Mouse (Mus musculus) CH12.LX (cell line): ENCODE results near the gene Gm20388. TPM values are rescaled to one million over a fixed set of nuclear protein-coding genes. Genes with fewer than 3 reads are reported as not detected.

ENCODE experiments used
- DNase-seq: peaks from one replicate; pipeline ENCODE4 v3.0.0-alpha.2; 2013; ENCODE audit errors: extremely low read depth
- H3K27ac ChIP-seq: 2 replicates; pipeline ENCODE4 v1.5.1; 2012; ENCODE audit warnings: low read depth, mild to moderate bottlenecking, control low read depth, moderate library complexity; ENCODE audit not compliant: insufficient read depth
- H3K27me3 ChIP-seq: replicated peaks from 2 replicates; pipeline ENCODE3; 2012; ENCODE audit warnings: inconsistent platforms
- H3K36me3 ChIP-seq, 2 experiments: replicated peaks in 1 of 2; 2 replicates each; pipeline versions ENCODE3 to v1.6.1; 2012; ENCODE audit warnings: inconsistent platforms in 1 of 2, low read length in 1 of 2, mild to moderate bottlenecking in 1 of 2, mixed read lengths in 1 of 2, moderate library complexity in 1 of 2; ENCODE audit not compliant: control insufficient read depth in 1 of 2, insufficient read depth in 1 of 2
- H3K4me1 ChIP-seq, 2 experiments: 2 replicates each; pipeline ENCODE4 v1.6.1; 2012; ENCODE audit warnings: inconsistent platforms in 1 of 2, moderate library complexity in 1 of 2; ENCODE audit not compliant: insufficient read depth in 2 of 2, control insufficient read depth in 1 of 2
- H3K4me2 ChIP-seq: 2 replicates; pipeline ENCODE4 v1.6.1; 2012; ENCODE audit warnings: low read depth, mild to moderate bottlenecking, control low read depth; ENCODE audit not compliant: poor library complexity, insufficient read depth, severe bottlenecking
- H3K4me3 ChIP-seq, 3 experiments: fragments of 150-350 bp in 1 of 3; sonication (generic) in 1 of 3; replicated peaks in 1 of 3; 2 replicates each; pipeline versions ENCODE3 to v1.5.1; 2011 to 2012; ENCODE audit warnings: low read depth in 2 of 3, low read length in 2 of 3, mild to moderate bottlenecking in 2 of 3, moderate library complexity in 2 of 3, control low read depth in 1 of 3, improper control_type of control experiment in 1 of 3, inconsistent platforms in 1 of 3, mixed read lengths in 1 of 3; ENCODE audit not compliant: poor library complexity in 1 of 3
- H3K79me2 ChIP-seq: replicated peaks from 2 replicates; pipeline ENCODE4 v1.6.1; 2012; ENCODE audit warnings: mild to moderate bottlenecking, moderate library complexity; ENCODE audit not compliant: control insufficient read depth, poor library complexity, insufficient read depth, severe bottlenecking; ENCODE audit errors: extremely low read depth
- H3K9ac ChIP-seq: 2 replicates; pipeline ENCODE4 v1.6.1; 2012; ENCODE audit warnings: low read depth, mild to moderate bottlenecking, control low read depth, moderate library complexity; ENCODE audit not compliant: insufficient read depth
- H3K9me3 ChIP-seq: replicated peaks from 2 replicates; pipeline ENCODE3; 2012; ENCODE audit warnings: low read length, inconsistent platforms, mixed read lengths
- CHD2 ChIP-seq: IDR thresholded peaks from 2 replicates; pipeline ENCODE4 v1.6.1; 2011; ENCODE audit warnings: low read length, improper control_type of control experiment
- CTCF ChIP-seq, 2 experiments: IDR thresholded peaks in 1 of 2; conservative IDR thresholded peaks in 1 of 2; 2 replicates each; pipeline ENCODE4 v1.5.1; 2011 to 2012; ENCODE audit warnings: low read depth in 2 of 2, low read length in 2 of 2, improper control_type of control experiment in 1 of 2, inconsistent platforms in 1 of 2, mild to moderate bottlenecking in 1 of 2, moderate library complexity in 1 of 2
- E2F4 ChIP-seq: IDR thresholded peaks from 2 replicates; pipeline ENCODE4 v1.6.1; 2011; ENCODE audit warnings: low read depth, low read length, improper control_type of control experiment; ENCODE audit not compliant: insufficient replicate concordance
- EP300 ChIP-seq: IDR thresholded peaks from 2 replicates; pipeline ENCODE4 v1.6.1; 2011; ENCODE audit warnings: low read length, improper control_type of control experiment
- ETS1 ChIP-seq: conservative IDR thresholded peaks from 2 replicates; pipeline ENCODE4 v1.6.1; 2012; ENCODE audit warnings: low read depth, mild to moderate bottlenecking, inconsistent platforms, low read length, improper control_type of control experiment, moderate library complexity
- GABPA ChIP-seq: IDR thresholded peaks from 2 replicates; pipeline ENCODE4 v1.6.1; 2012; ENCODE audit warnings: low read depth, low read length, improper control_type of control experiment, inconsistent platforms; ENCODE audit not compliant: insufficient replicate concordance
- HCFC1 ChIP-seq: IDR thresholded peaks from 2 replicates; pipeline ENCODE4 v1.6.1; 2012; ENCODE audit warnings: low read depth, mild to moderate bottlenecking, inconsistent platforms, low read length, improper control_type of control experiment
- JUN ChIP-seq: IDR thresholded peaks from 2 replicates; pipeline ENCODE4 v1.6.1; 2011; ENCODE audit warnings: low read depth, mild to moderate bottlenecking, low read length, improper control_type of control experiment, moderate library complexity; ENCODE audit not compliant: insufficient read depth
- KAT2A ChIP-seq: IDR thresholded peaks from 2 replicates; pipeline ENCODE4 v1.6.1; 2012; ENCODE audit warnings: low read length, improper control_type of control experiment, inconsistent platforms; ENCODE audit not compliant: insufficient replicate concordance
- MAFK ChIP-seq: IDR thresholded peaks from 2 replicates; pipeline ENCODE4 v1.6.1; 2011; ENCODE audit warnings: low read length, improper control_type of control experiment; ENCODE audit not compliant: insufficient replicate concordance
- MAX ChIP-seq: IDR thresholded peaks from 2 replicates; pipeline ENCODE4 v1.6.1; 2011; ENCODE audit warnings: low read length, improper control_type of control experiment
- MEF2A ChIP-seq: IDR thresholded peaks from 2 replicates; pipeline ENCODE4 v1.6.1; 2014; ENCODE audit warnings: low read depth, mild to moderate bottlenecking, inconsistent platforms, low read length, improper control_type of control experiment, borderline replicate concordance
- MXI1 ChIP-seq: IDR thresholded peaks from 2 replicates; pipeline ENCODE4 v1.6.1; 2011; ENCODE audit warnings: mild to moderate bottlenecking, low read depth, low read length, improper control_type of control experiment
- NELFE ChIP-seq: IDR thresholded peaks from 2 replicates; pipeline ENCODE4 v1.6.1; 2011; ENCODE audit warnings: low read depth, low read length, improper control_type of control experiment
- PAX5 ChIP-seq: IDR thresholded peaks from 2 replicates; pipeline ENCODE4 v1.6.1; 2012; ENCODE audit warnings: low read length, inconsistent platforms, mixed read lengths
- POLR2A ChIP-seq: IDR thresholded peaks from 2 replicates; pipeline ENCODE4 v1.6.1; 2011; ENCODE audit warnings: low read depth, mild to moderate bottlenecking, improper control_type of control experiment, low read length
- POLR2AphosphoS2 ChIP-seq: IDR thresholded peaks from 2 replicates; pipeline ENCODE4 v1.6.1; 2011; ENCODE audit warnings: low read depth, low read length, improper control_type of control experiment
- RAD21 ChIP-seq: IDR thresholded peaks from 2 replicates; pipeline ENCODE4 v1.6.1; 2011; ENCODE audit warnings: low read depth, mild to moderate bottlenecking, low read length, improper control_type of control experiment, moderate library complexity
- RCOR1 ChIP-seq: conservative IDR thresholded peaks from 2 replicates; pipeline ENCODE4 v1.6.1; 2012; ENCODE audit warnings: low read depth, mild to moderate bottlenecking, inconsistent platforms, low read length, improper control_type of control experiment
- SIN3A ChIP-seq: IDR thresholded peaks from 2 replicates; pipeline ENCODE4 v1.6.1; 2012; ENCODE audit warnings: low read length, improper control_type of control experiment, inconsistent platforms
- UBTF ChIP-seq: IDR thresholded peaks from 2 replicates; pipeline ENCODE4 v1.6.1; 2012; ENCODE audit warnings: low read depth, mild to moderate bottlenecking, inconsistent platforms, low read length, improper control_type of control experiment, moderate library complexity
- USF2 ChIP-seq: conservative IDR thresholded peaks from 2 replicates; pipeline ENCODE4 v1.6.1; 2011; ENCODE audit warnings: low read depth, low read length, improper control_type of control experiment
- ZKSCAN1 ChIP-seq: IDR thresholded peaks from 2 replicates; pipeline ENCODE4 v1.6.1; 2012; ENCODE audit warnings: low read depth, inconsistent platforms, low read length, improper control_type of control experiment, borderline replicate concordance
- ZMIZ1 ChIP-seq: IDR thresholded peaks from 2 replicates; pipeline ENCODE4 v1.6.1; 2012; ENCODE audit warnings: low read depth, mild to moderate bottlenecking, inconsistent platforms, low read length, improper control_type of control experiment
- dilution Hi-C: fragments of 300-500 bp; cut with MboI; formaldehyde crosslinking; loops from 2 replicates; pipeline ENCODE4 v1.14.3; 2020; ENCODE audit warnings: low sequenced_read_pairs; ENCODE audit not compliant: extremely low pct_unique_long_range_greater_than_20kb, extremely low pct_ligation_motif_present
- in situ Hi-C: fragments of 300-500 bp; cut with MboI; formaldehyde crosslinking; loops from 3 replicates; pipeline ENCODE4 v1.14.3; 2019; ENCODE audit warnings: low sequenced_read_pairs, low pct_ligation_motif_present, low pct_unique_long_range_greater_than_20kb, mixed read lengths
- polyA plus RNA-seq: library from polyadenylated mRNA; unstranded; fragments of >175 nt; gene quantifications from 2 replicates; pipeline ENCODE4 v1.2.1, GENCODE M21; 2012; ENCODE audit warnings: low read depth; ENCODE audit not compliant: insufficient read length
- total RNA-seq, 2 experiments: library from RNA; depleted of rRNA; stranded (reverse); fragments of 300-350 nt in 1 of 2; fragments of >200 nt in 1 of 2; gene quantifications; 2 replicates each; pipeline ENCODE4 v1.2.3; 2012 to 2014

Gene Gm20388
- total and polyA plus RNA-seq, 3 experiments: 14.8 to 26.3 (median 22.2) TPM

DNA sequence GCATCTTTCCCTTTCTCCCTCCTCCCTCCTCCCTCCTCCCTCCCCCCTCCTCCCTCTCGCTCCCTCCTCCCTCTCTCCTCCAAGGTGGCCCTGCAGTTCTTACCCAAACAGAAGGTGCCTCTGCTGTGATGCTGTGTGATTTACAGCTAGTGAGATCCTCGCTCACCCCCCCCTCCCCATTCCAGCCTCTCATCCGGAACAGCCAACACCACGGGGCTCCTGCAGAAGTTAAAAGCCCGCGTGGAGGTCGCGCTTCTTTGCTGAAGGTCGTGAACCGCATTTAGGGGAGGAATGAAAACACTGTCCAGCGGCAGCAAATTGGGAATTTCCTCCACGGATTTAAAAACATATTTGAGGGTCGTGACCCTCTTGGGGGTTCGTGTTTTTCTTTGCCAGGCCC, 937.1 kb downstream of the Gm20388 start:
- H3K36me3 ChIP-seq: no peaks in the 10 kb centered on the region
- peaks cover 75% of the 10 kb centered on the region for H3K27me3 ChIP-seq
- no peaks in the 10 kb centered on the region for H3K79me2 ChIP-seq
- dilution Hi-C loops (no loop called here), in situ Hi-C loops (no loop called here)
- no peak overlapping the region for H3K27ac ChIP-seq
- TF ChIP-seq E2F4 (no peak), RAD21 (no peak), MAX (no peak), UBTF (no peak), GABPA (no peak), POLR2A (no peak), MXI1 (no peak), RCOR1 (no peak), ZMIZ1 (no peak), NELFE (no peak), KAT2A (no peak), POLR2AphosphoS2 (no peak), CTCF (conservative IDR thresholded peaks at IDR 0.05 in 1 of 2, IDR thresholded peaks at IDR 0.05 in 1 of 2; ENCODE audit: low read depth in 2 of 2, low read length in 2 of 2) (no peak), ZKSCAN1 (no peak), HCFC1 (no peak), ETS1 (no peak), EP300 (no peak)
- H3K9ac ChIP-seq: no peak overlapping the region
- H3K4me1 ChIP-seq: peaks cover 2 to 6% of the 10 kb centered on the region in 2 experiments; a peak in 1 of 4 replicates
- no peak overlapping the region for H3K4me3 ChIP-seq
- no peak overlapping the region for H3K4me2 ChIP-seq
- H3K9me3 ChIP-seq: peaks cover 8% of the 10 kb centered on the region
- DNase-seq: no peak

DNA sequence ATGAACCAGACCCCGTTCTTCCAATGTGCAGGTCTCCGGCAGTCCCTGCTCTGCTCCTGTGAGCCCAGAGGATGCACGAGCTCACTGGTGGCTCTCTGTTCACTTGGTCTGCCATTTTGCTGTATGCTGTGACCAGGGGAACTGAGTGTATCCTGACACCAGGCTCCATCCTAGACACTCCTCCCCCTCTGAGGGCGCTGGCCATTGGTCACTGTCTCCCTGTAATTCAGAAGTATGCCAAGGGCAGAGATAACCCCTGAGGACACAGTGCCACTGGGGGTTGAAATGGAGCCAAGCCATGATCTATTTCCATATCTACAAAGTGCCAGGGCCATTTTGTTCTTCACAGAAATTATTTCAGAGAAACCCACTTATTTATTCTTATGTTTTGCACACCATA, 937.8 kb downstream of the Gm20388 start:
- Histone ChIP-seq H3K9ac (no peak overlapping the region), H3K9me3 (peaks cover 8% of the 10 kb centered on the region), H3K27me3 (peaks cover 74% of the 10 kb centered on the region), H3K4me1 (peaks cover 2 to 6% of the 10 kb centered on the region in 2 experiments; a peak in 1 of 4 replicates), H3K4me3 (no peak overlapping the region), H3K36me3 (no peaks in the 10 kb centered on the region), H3K4me2 (no peak overlapping the region), H3K27ac (no peak overlapping the region), H3K79me2 (no peaks in the 10 kb centered on the region)
- TF ChIP-seq MAX: no peak
- no peak for TF ChIP-seq NELFE
- TF ChIP-seq USF2: no peak
- TF ChIP-seq JUN: no peak
- TF ChIP-seq MEF2A: no peak
- no peak for TF ChIP-seq SIN3A
- TF ChIP-seq POLR2AphosphoS2: no peak
- TF ChIP-seq GABPA: no peak
- no peak for TF ChIP-seq PAX5
- TF ChIP-seq MAFK: no peak
- no peak for TF ChIP-seq CHD2
- DNase-seq: no peak
- dilution Hi-C loops: no loop called here
- in situ Hi-C loops: no loop called here
